Mouse (Mus musculus): ENCODE data around the gene Olfr196. TPM values are rescaled to one million over a fixed set of nuclear protein-coding genes. Genes with fewer than 3 reads are reported as not detected.
"Not testable (repeated sequence)": the region's sequence is repeated elsewhere in the genome, so short reads cannot be mapped to it uniquely, and the experiment has no call there.

Gene Olfr196
- not detected in 2 replicates for polyA plus RNA-seq (2012; rRNA removed)

DNA sequence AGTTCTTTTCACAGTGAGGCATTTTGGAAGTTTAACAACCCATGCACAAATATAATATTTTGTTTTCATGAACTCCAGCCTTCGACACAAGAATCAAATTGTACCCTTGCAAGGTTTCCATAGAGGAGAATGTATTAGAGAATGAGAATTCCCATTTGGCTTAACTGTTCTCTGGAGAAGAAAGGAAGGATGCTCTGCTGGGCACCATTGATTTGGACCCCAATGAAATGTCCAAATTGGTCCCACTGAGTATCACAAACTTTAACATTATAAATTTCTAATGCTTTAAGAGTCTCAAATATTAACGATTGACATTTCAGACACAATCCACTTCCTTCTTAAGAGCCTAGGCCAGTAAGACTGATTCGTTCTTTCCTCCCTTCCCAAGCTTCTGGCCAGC is at the start of gene Olfr196:
Gene Olfr196 (minus strand): TSS at position 101 of the 400 bp plus-strand sequence.
- no peak for DNase-seq (ENCODE audit: low read depth)

DNA sequence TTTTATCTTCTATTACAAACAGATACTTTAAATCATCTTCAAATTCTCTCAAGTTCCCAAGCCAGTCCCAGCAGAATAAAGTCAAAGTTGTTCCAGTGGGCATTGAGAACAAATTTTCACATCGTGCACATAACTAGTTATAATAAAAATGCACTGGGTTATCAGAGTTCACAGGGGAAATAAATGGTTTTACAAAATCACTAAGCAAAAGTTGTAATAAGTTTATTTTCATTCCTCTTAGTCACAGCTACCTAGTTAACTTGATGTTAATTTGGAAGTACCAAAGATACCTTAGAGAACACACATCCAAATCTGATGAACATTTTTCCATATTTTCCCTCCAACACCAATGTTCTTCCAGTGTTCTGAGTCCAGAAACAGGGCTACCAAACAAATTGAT is 49.4 kb upstream of the Olfr196 start, which contains the start of gene Olfr199:
Gene Olfr199 (minus strand): TSS at position 101 of the 400 bp plus-strand sequence.
- not testable (repeated sequence) for DNase-seq (ENCODE audit: low read depth)

DNA sequence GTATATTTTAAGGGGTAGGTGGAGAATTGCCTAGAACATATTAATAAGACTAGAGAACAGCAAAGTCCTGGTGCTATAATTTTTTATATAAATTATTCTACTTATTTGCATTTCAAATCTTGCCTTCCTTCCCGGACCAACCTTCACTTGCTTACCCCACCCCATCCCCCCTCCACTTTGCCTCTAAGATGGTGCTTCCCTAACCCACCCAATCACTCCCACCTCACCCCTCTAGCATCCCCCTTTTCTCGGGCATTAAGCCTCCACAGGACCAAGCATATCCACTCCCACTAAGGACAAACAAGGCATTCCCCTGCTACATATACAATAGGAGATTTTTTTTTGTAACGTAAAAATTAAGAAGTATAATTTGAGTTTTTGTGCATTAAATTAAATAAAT is 47.6 kb upstream of the Olfr196 start:
- DNase-seq (ENCODE audit: low read depth), result not testable (repeated sequence)

DNA sequence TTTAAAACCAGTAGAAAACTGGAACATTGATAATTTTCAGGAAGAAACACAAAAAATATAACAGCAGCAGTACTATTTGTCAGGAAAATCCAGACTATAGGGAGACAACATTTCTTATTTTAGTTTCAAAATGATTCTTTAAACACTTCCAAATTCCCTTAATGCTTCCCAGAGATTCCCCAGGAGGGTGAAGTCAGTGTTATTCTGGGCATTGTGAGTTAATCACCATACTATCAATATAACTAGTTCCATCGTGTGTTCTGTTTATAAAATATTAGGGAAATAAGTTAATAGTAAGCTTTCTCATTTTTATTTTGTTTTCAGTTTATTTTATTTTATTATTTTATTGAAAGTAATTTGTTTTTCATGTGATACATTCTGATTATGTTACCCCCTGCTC is 33.2 kb upstream of the Olfr196 start, which contains the start of gene Olfr198:
Gene Olfr198 (minus strand): TSS at position 101 of the 400 bp plus-strand sequence.
- DNase-seq (ENCODE audit: low read depth), result not testable (repeated sequence)

DNA sequence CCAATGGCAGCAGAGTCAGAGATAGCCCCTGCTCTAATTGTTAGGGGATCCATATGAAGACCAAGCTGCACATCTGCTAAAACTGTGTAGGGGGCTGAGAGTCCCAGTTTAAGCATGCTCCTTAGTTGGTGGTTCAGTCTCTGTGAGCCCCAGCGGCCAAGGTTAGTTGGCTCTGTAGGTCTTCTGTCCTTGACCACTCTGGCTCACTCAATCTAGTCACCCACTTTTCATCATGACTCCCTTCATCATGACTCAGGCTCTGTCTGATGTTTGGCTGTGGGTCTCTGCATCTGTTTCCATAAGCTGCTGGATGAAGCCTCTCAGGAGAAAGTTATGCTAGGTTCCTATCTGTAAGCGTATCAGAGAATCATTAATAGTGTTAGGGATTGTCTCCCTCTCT is 18.3 kb downstream of the Olfr196 start:
- DNase-seq (ENCODE audit: low read depth), result no peak

DNA sequence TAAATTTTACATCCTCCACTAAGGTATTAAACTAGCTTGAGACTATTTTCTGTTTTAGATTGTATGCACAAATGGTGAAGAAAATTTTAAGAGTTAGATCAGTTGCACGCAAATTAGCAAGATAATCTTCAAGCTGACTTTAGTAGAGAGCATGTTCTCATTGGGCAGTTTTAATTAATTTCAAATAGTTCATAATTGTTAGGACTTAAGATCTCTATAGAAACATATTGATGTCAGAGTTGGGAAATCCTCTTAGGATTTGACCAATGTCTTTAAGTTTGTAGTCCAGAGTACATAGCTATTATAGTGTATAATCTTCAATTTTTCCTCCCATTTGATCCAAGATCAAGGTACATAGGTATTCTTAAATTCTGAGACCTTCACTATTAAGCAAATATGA is 23.5 kb downstream of the Olfr196 start, which contains the start of gene Olfr195:
Gene Olfr195 (plus strand): TSS at position 301 of the 400 bp plus-strand sequence.
- DNase-seq (ENCODE audit: low read depth), result no peak

DNA sequence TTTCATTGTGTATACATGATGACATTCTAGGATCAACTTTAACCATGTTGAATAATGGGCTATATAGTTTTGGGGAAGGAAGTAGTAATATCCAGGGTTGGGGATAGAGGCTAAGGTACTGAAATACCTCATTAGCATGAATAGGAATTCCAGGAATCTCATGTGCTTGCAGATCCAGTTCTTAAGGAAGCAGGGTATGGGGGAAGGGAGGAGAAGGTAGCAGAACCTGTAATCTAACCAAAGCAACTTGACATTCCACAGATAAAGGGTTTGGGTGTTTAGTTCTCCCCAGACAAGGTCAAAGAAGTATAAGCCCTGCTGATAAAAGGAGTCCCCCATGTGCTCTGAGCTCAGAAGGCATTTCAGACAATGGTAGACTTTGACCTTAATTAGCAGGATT is 29.1 kb downstream of the Olfr196 start:
- no peak for DNase-seq (ENCODE audit: low read depth)

DNA sequence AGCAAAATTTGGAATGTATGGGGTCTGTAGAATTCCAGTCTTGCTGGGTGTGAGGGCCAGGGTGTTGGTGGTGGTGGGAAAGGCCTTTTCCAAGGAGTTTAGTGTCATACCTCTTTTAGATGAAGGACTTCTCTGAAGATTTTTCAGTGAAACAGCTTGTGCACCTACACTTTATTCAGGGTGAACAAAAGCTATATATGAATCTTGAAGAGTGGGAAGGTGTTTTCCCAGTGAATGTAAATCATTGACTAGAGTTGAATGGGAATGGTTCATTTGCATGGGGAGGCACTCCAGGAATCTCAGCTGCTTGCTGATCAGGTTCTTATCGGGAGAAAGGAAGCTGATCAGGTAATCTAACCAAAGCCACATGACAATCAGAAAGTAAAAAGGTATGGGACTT is 39.5 kb downstream of the Olfr196 start:
- no peak for DNase-seq (ENCODE audit: low read depth)

DNA sequence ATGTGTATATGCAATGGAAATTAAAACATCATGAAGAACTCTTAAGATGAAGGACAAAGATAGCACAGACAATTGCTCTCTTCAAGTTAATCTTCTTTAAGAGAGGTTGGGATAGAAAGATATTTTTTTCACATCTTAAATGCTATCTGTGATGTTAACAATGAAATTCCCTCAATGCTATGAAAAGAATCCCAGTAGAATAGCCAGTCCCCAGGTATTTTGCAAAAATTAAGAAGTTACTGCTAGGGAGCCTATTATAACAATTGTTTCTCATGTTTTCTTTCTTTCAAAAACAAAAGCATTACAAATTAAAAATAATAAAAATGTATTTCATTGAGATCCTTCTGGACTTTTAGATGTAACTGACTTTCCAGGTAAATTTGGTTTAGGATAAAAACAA is 49.3 kb downstream of the Olfr196 start, which contains the start of gene Olfr194:
Gene Olfr194 (minus strand): TSS at position 101 of the 400 bp plus-strand sequence.
- DNase-seq (ENCODE audit: low read depth), result no peak

Other genes starting within 250 kb of the Olfr196 start
- gene Olfr181, start 241.7 kb downstream of the Olfr196 start, polyA plus RNA-seq (2012; rRNA removed), result not detected in 2 replicates
- not detected in 2 replicates for gene Olfr180, start 241.1 kb downstream of the Olfr196 start, polyA plus RNA-seq (2012; rRNA removed)
- not detected in 2 replicates for gene Olfr183, start 175.1 kb downstream of the Olfr196 start, polyA plus RNA-seq (2012; rRNA removed)
- gene Olfr186, start 140.2 kb downstream of the Olfr196 start, polyA plus RNA-seq (2012; rRNA removed), result not detected in 2 replicates
- not detected in 2 replicates for gene Olfr187, start 130.7 kb downstream of the Olfr196 start, polyA plus RNA-seq (2012; rRNA removed)
- not detected in 2 replicates for gene Olfr190, start 92.4 kb downstream of the Olfr196 start, polyA plus RNA-seq (2012; rRNA removed)
- gene Olfr191, start 80.6 kb downstream of the Olfr196 start, polyA plus RNA-seq (2012; rRNA removed), result not detected in 2 replicates
- not detected in 2 replicates for gene Olfr193, start 58.6 kb downstream of the Olfr196 start, polyA plus RNA-seq (2012; rRNA removed)
- not detected in 2 replicates for gene Olfr194, start 49.4 kb downstream of the Olfr196 start, polyA plus RNA-seq (2012; rRNA removed)
- not detected in 2 replicates for gene Olfr195, start 23.4 kb downstream of the Olfr196 start, polyA plus RNA-seq (2012; rRNA removed)
- not detected in 2 replicates for gene Olfr198, start 33.1 kb upstream of the Olfr196 start, polyA plus RNA-seq (2012; rRNA removed)
- not detected in 2 replicates for gene Olfr199, start 49.3 kb upstream of the Olfr196 start, polyA plus RNA-seq (2012; rRNA removed)
- not detected in 2 replicates for gene Olfr201, start 102.2 kb upstream of the Olfr196 start, polyA plus RNA-seq (2012; rRNA removed)
- not detected in 2 replicates for gene Olfr202, start 116.3 kb upstream of the Olfr196 start, polyA plus RNA-seq (2012; rRNA removed)
- gene Olfr203, start 128.4 kb upstream of the Olfr196 start, polyA plus RNA-seq (2012; rRNA removed), result not detected in 2 replicates
- gene Olfr204, start 147.8 kb upstream of the Olfr196 start, polyA plus RNA-seq (2012; rRNA removed), result not detected in 2 replicates
- not detected in 2 replicates for gene Olfr205, start 160.7 kb upstream of the Olfr196 start, polyA plus RNA-seq (2012; rRNA removed)
- gene Olfr206, start 178.8 kb upstream of the Olfr196 start, polyA plus RNA-seq (2012; rRNA removed), result not detected in 2 replicates
- gene Olfr209, start 193.5 kb upstream of the Olfr196 start, polyA plus RNA-seq (2012; rRNA removed), result not detected in 2 replicates
- gene Gabrr3, start 236.9 kb upstream of the Olfr196 start, polyA plus RNA-seq (2012; rRNA removed), result not detected in 2 replicates